Mouse (Mus musculus) small intestine, adult 2 months (tissue): ENCODE results near the gene Dlx5.

Experiments
- CTCF ChIP-seq: fragments of 200-500 bp; IDR thresholded peaks from 2 replicates; pipeline ENCODE4 v1.5.1; 2012; ENCODE audit warnings: low read depth, mild to moderate bottlenecking, control low read depth, inconsistent platforms, low read length, moderate library complexity, mixed read lengths; ENCODE audit not compliant: insufficient replicate concordance, insufficient read length; ENCODE audit errors: extremely low read depth
- POLR2A ChIP-seq: fragments of 200-500 bp; IDR thresholded peaks from 2 replicates; pipeline ENCODE4 v1.6.1; 2012; ENCODE audit warnings: low read depth, mild to moderate bottlenecking, control low read depth, inconsistent platforms, low read length, moderate library complexity

DNA sequence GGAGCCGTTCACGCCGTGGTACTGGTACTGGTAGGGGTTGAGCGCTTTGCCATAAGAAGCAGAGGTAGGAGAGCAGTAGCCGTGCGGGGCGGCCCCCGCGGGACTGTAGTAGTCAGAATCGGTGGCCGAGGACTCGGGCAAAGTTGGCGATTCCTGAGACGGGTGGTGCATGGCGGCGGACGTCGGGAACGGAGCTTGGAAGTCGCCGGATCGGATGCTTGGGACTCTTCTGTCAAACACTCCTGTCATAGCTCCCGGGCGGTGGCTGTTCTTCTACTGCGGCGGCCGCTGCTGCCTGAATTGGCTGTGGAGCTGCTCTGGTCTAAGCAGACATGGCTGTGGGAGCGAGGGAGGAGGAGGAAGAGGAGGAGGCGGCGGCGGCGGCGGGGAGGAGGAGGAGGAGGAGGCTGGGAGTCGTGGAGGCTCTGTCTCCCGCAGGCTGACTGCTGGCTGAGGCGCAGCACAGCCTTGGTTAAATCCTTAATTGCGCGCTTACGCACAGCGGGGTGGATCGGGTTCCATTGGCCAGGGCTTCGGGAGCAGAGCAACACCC, at the start of gene Dlx5:
- TF ChIP-seq POLR2A (no peak), CTCF (no peak)
